Mouse (Mus musculus): ENCODE data around the gene Setd2. TPM values are rescaled to one million over a fixed set of nuclear protein-coding genes. Genes with fewer than 3 reads are reported as not detected.

Setd2 gene
- 381 and 399 TPM in 2 replicates for total RNA-seq (2017)

GRCm38 (mm10) chr9:110532538-110533291 lies at the start of gene Setd2:
TSS of gene Setd2 (plus strand) at chr9:110532597.
- peak; percentile 17; the same call in 1 of the 2 replicates for ATAC-seq (ENCODE audit: extremely low read depth, insufficient number of reproducible peaks, low FRiP score, poor library complexity, severe bottlenecking)

- no peak for ATAC-seq (ENCODE audit: extremely low read depth, insufficient number of reproducible peaks, low FRiP score, poor library complexity, severe bottlenecking)
These were observed 43.6 kb upstream of the Setd2 start for GRCm38 (mm10) chr9:110488841-110489240.

GRCm38 (mm10) chr9:110490913-110491312 lies 41.5 kb upstream of the Setd2 start:
- no peak for ATAC-seq (ENCODE audit: extremely low read depth, insufficient number of reproducible peaks, low FRiP score, poor library complexity, severe bottlenecking)

GRCm38 (mm10) chr9:110525737-110526136 lies 6.7 kb upstream of the Setd2 start:
- peak; percentile 71 for ATAC-seq (ENCODE audit: extremely low read depth, insufficient number of reproducible peaks, low FRiP score, poor library complexity, severe bottlenecking)

- ATAC-seq (ENCODE audit: extremely low read depth, insufficient number of reproducible peaks, low FRiP score, poor library complexity, severe bottlenecking): no peak
These were observed 3.2 kb upstream of the Setd2 start for GRCm38 (mm10) chr9:110529002-110529737.

GRCm38 (mm10) chr9:110530650-110531049 lies 1.7 kb upstream of the Setd2 start:
- ATAC-seq (ENCODE audit: extremely low read depth, insufficient number of reproducible peaks, low FRiP score, poor library complexity, severe bottlenecking): no peak

- no peak for ATAC-seq (ENCODE audit: extremely low read depth, insufficient number of reproducible peaks, low FRiP score, poor library complexity, severe bottlenecking)
These were observed 1.1 kb upstream of the Setd2 start for GRCm38 (mm10) chr9:110531151-110531791.

GRCm38 (mm10) chr9:110531914-110532489 lies 395 bp upstream of the Setd2 start:
- peak; percentile 92 for ATAC-seq (ENCODE audit: extremely low read depth, insufficient number of reproducible peaks, low FRiP score, poor library complexity, severe bottlenecking)

- ATAC-seq (ENCODE audit: extremely low read depth, insufficient number of reproducible peaks, low FRiP score, poor library complexity, severe bottlenecking): no peak
These were observed 1.2 kb downstream of the Setd2 start for GRCm38 (mm10) chr9:110533645-110534044.

- no peak for ATAC-seq (ENCODE audit: extremely low read depth, insufficient number of reproducible peaks, low FRiP score, poor library complexity, severe bottlenecking)
These were observed 2.7 kb downstream of the Setd2 start for GRCm38 (mm10) chr9:110535114-110535513.

GRCm38 (mm10) chr9:110536636-110537035 lies 4.2 kb downstream of the Setd2 start:
- ATAC-seq (ENCODE audit: extremely low read depth, insufficient number of reproducible peaks, low FRiP score, poor library complexity, severe bottlenecking): no peak

- ATAC-seq (ENCODE audit: extremely low read depth, insufficient number of reproducible peaks, low FRiP score, poor library complexity, severe bottlenecking): no peak
These were observed 6.1 kb downstream of the Setd2 start for GRCm38 (mm10) chr9:110538511-110538910.

- ATAC-seq (ENCODE audit: extremely low read depth, insufficient number of reproducible peaks, low FRiP score, poor library complexity, severe bottlenecking): no peak
These were observed 9.6 kb downstream of the Setd2 start for GRCm38 (mm10) chr9:110541988-110542387.

- ATAC-seq (ENCODE audit: extremely low read depth, insufficient number of reproducible peaks, low FRiP score, poor library complexity, severe bottlenecking): no peak
These were observed 15.9 kb downstream of the Setd2 start for GRCm38 (mm10) chr9:110548261-110548660.

- no peak for ATAC-seq (ENCODE audit: extremely low read depth, insufficient number of reproducible peaks, low FRiP score, poor library complexity, severe bottlenecking)
These were observed 35.9 kb downstream of the Setd2 start for GRCm38 (mm10) chr9:110568309-110568708.

GRCm38 (mm10) chr9:110582161-110582560 lies 49.8 kb downstream of the Setd2 start:
- no peak for ATAC-seq (ENCODE audit: extremely low read depth, insufficient number of reproducible peaks, low FRiP score, poor library complexity, severe bottlenecking)

- no peak for ATAC-seq (ENCODE audit: extremely low read depth, insufficient number of reproducible peaks, low FRiP score, poor library complexity, severe bottlenecking)
These were observed 51.1 kb downstream of the Setd2 start for GRCm38 (mm10) chr9:110583521-110583920.

GRCm38 (mm10) chr9:110611471-110611870 lies 79.1 kb downstream of the Setd2 start:
- no peak for ATAC-seq (ENCODE audit: extremely low read depth, insufficient number of reproducible peaks, low FRiP score, poor library complexity, severe bottlenecking)

- ATAC-seq (ENCODE audit: extremely low read depth, insufficient number of reproducible peaks, low FRiP score, poor library complexity, severe bottlenecking): no peak
These were observed 84.7 kb downstream of the Setd2 start for GRCm38 (mm10) chr9:110617081-110617480.
